Mouse (Mus musculus) embryonic facial prominence, embryonic 13.5 days (tissue): ENCODE data around the gene Asb9. TPM values are rescaled to one million over a fixed set of nuclear protein-coding genes. Genes with fewer than 3 reads are reported as not detected.

ENCODE experiments used
- ATAC-seq: fragments of 200-750 bp; cut with Nextera tagmentation; 2 replicates; pipeline ENCODE4 v1.8.0; 2017; ENCODE audit warnings: low read depth; ENCODE audit not compliant: insufficient number of reproducible peaks, insufficient read depth, low FRiP score, low TSS enrichment
- H3K27ac ChIP-seq: fragments of 300-500 bp; sonication (generic); 2 replicates; pipeline ENCODE4 v1.5.1; 2015; ENCODE audit warnings: moderate library complexity, mild to moderate bottlenecking, inconsistent platforms
- H3K27me3 ChIP-seq: fragments of 300-500 bp; sonication (generic); 2 replicates; pipeline ENCODE4 v1.6.1; 2015; ENCODE audit warnings: mild to moderate bottlenecking, inconsistent platforms
- H3K36me3 ChIP-seq: fragments of 300-500 bp; sonication (generic); 2 replicates; pipeline ENCODE4 v1.6.1; 2015; ENCODE audit warnings: mild to moderate bottlenecking, inconsistent platforms
- H3K4me1 ChIP-seq: fragments of 300-500 bp; sonication (generic); 2 replicates; pipeline ENCODE4 v1.6.1; 2015; ENCODE audit warnings: inconsistent platforms
- H3K4me2 ChIP-seq: fragments of 300-500 bp; sonication (generic); 2 replicates; pipeline ENCODE4 v1.6.1; 2015; ENCODE audit warnings: moderate library complexity, mild to moderate bottlenecking, inconsistent platforms
- H3K4me3 ChIP-seq: fragments of 300-500 bp; sonication (generic); 2 replicates; pipeline ENCODE4 v1.5.1; 2015; ENCODE audit warnings: mild to moderate bottlenecking, inconsistent platforms
- H3K9ac ChIP-seq: fragments of 300-500 bp; sonication (generic); 2 replicates; pipeline ENCODE4 v1.6.1; 2015; ENCODE audit warnings: mild to moderate bottlenecking, inconsistent platforms
- H3K9me3 ChIP-seq: fragments of 300-500 bp; sonication (generic); 2 replicates; pipeline ENCODE4 v1.6.1; 2016; ENCODE audit warnings: inconsistent platforms
- WGBS: fragments of 180-500 bp; shearing (Covaris S2); methylation state at CpG from one replicate; pipeline ENCODE4 v1.1.7; 2015; ENCODE audit warnings: mixed read lengths; 5-methylcytosine and 5-hydroxymethylcytosine counted together
- polyA plus RNA-seq: library from polyadenylated mRNA; unstranded; fragments of >200 nt; fragmentation: Nextera tagmentation; extraction: Ambion mirVana; gene quantifications from 2 replicates; pipeline ENCODE4 v1.2.1, GENCODE M21; 2015

The Asb9 gene
- polyA plus RNA-seq = 1.6 and 2.0 TPM in 2 replicates

DNA sequence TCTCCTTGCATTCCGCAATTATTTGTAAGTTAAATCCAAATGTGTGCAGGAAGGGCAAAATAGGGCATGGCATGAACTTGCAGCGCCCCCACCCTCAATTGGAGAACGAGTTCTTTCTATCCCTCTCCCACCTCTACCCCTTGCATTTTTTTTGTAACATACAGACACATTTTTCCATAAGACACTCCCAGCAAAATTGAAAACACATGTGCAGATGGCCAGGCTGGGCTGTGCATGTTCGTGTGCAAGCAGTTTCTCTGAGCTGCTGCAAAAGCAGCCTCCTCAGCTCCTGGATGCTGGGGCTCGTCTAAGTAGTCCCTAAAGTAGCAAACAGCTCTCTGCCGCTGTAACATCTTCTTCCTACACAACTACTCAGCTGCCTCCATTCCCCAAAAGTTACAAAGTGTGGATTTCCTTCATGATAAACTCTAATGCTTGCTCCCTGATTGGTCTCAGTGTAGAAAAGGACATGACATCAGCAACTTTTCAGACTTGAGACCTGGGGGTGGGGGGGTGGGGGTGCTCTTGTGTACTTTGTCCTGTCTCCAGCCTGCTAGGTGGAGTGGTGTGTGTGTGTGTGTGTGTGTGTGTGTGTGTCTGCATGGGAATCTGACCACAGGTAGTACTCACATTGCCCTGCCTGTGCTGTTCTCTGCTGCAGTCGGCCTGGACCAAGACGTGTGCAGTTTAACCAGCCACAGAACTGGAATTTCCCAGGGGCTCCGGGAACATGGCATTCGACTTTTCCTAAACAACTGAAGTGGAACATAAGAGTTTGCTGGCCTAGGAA, at the start of gene Asb9:
Asb9 (plus strand) TSS at position 619 of the 790 bp plus-strand sequence.
- Histone ChIP-seq H3K36me3 (no peaks in the 10 kb centered on the region), H3K9me3 (no peaks in the 10 kb centered on the region), H3K4me1 (peaks cover 5% of the 10 kb centered on the region; the same call in 1 of the 2 replicates), H3K9ac (no peak within 1 kb of the TSS), H3K27ac (0 out of 2 replicates have a peak within 1 kb of the TSS, but pooled peaks have one; percentile 28), H3K27me3 (peaks cover 37% of the 10 kb centered on the region), H3K4me3 (no peak within 1 kb of the TSS), H3K4me2 (0 out of 2 replicates have a peak within 1 kb of the TSS, but pooled peaks have one; percentile 7)
- ATAC-seq = 0 out of 2 replicates have a peak, but pooled peaks have one; percentile 37
- WGBS = 44% methylated on average over 10 of the region's 10 CpGs

DNA sequence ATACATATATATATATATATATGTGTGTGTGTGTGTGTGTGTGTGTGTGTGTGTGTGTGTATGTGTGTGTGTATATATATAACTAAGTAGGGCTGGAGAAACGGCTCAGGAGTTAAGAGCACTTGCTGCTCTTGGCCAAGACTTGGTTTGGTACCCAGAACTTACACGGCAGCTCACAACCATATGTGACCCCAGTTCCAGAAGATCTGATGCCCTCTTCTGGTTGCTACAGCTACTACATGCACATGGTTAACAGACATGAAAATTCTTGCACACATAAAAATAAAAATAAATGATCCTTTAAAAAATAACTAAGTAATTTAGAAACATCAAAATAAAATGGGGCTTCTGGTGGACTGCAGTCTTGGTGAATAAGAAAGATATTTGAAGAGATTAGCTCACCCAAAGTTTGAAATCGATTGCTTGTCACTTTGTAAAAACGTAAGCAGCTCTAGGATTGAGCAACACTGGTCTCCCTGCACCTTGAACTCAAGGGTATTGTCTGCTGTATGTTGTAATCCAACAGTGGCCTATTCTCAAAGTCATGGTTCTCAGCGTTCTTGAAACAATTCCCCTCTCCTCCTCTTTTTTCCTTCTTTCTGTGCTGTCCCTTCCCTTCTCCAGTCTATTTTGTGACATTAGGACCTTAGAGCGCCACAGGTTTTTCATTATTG, 46.8 kb upstream of the Asb9 start:
- Histone ChIP-seq H3K4me1 (no peaks in the 10 kb centered on the region), H3K4me3 (no peak overlapping the region), H3K9me3 (no peaks in the 10 kb centered on the region), H3K9ac (no peak overlapping the region), H3K27me3 (peaks cover 9% of the 10 kb centered on the region; the same call in 1 of the 2 replicates), H3K27ac (no peak overlapping the region), H3K36me3 (no peaks in the 10 kb centered on the region), H3K4me2 (no peak overlapping the region)
- ATAC-seq = no peak
- 67% methylated on average over 6 of the region's 6 CpGs for WGBS

DNA sequence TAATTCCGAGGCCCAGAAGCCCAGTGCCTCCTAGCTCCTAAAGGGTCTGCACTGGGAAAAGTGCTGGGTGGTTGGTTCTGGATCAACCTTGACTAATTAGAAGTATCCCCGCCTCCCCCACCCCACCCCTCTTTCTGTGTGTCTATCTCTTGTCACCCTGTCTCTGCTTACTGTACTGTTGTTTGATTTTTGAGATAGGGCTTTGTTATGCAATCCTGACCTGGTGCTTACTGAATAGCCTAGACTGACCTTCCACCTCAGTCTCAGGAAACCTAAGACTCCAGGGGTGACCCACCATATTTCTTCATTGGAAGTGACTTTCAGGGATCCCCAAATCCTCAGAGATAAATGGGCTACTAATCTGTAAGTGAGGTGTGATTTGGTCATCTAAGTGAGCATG, 3.9 kb upstream of the Asb9 start:
- H3K9me3 ChIP-seq = no peaks in the 10 kb centered on the region
- peaks cover 26% of the 10 kb centered on the region for H3K27me3 ChIP-seq
- H3K4me3 ChIP-seq = no peak overlapping the region
- peaks cover 5% of the 10 kb centered on the region; the same call in 1 of the 2 replicates for H3K4me1 ChIP-seq
- 60% methylated on average over 2 of the region's 2 CpGs for WGBS
- H3K4me2 ChIP-seq = no peak overlapping the region
- H3K36me3 ChIP-seq = no peaks in the 10 kb centered on the region
- ATAC-seq = no peak
- H3K9ac ChIP-seq = no peak overlapping the region
- no peak overlapping the region for H3K27ac ChIP-seq

DNA sequence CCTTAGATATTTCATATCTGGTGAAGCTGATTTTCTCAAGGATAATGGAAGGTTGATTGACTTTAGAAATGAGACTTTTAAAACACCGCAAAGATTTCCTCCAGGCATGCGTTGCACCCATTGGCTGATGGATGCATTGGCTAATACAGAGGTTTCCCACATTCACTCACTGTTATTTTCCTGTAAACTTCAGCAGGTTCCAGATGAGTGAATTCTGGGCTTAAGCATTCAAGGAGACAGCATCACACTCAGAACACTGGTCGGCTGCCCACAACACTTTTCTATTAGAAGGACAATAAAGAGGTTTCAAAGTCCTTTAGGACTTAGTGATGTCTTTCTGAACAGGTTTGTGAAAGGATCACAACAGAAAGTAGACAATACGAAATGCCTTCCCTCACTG, 941 bp downstream of the Asb9 start:
- Histone ChIP-seq H3K27ac (no peak overlapping the region), H3K4me2 (no peak overlapping the region), H3K4me3 (no peak overlapping the region), H3K27me3 (peaks cover 40% of the 10 kb centered on the region), H3K36me3 (no peaks in the 10 kb centered on the region), H3K9ac (no peak overlapping the region), H3K9me3 (no peaks in the 10 kb centered on the region), H3K4me1 (peaks cover 5% of the 10 kb centered on the region; the same call in 1 of the 2 replicates)
- 80% methylated on average over 4 of the region's 4 CpGs for WGBS
- no peak for ATAC-seq

DNA sequence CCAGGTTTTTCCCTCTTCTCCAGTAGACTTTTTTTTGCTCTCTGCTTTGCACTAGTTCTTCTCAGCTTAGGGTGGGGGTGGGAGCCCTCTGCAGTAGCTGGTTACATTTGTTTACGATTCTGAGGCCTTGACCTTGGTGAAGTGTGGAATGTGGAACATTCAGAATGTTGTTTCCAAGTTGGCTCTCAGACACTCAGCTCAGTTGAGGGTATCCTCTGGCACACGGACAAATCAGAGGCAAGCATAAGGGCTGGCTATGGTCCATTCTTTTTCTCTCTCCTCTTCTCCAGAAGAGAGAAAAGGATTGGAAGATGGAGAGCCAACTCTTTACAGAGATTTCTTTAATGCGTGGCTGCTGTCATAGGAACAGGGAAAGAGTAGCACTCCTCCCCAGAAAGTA, 2.6 kb downstream of the Asb9 start:
- no peak overlapping the region for H3K27ac ChIP-seq
- peaks cover 5% of the 10 kb centered on the region; the same call in 1 of the 2 replicates for H3K4me1 ChIP-seq
- H3K4me2 ChIP-seq = no peak overlapping the region
- H3K9me3 ChIP-seq = no peaks in the 10 kb centered on the region
- ATAC-seq = no peak
- peaks cover 42% of the 10 kb centered on the region for H3K27me3 ChIP-seq
- 53% methylated on average over 3 of the region's 3 CpGs for WGBS
- no peaks in the 10 kb centered on the region for H3K36me3 ChIP-seq
- no peak overlapping the region for H3K4me3 ChIP-seq
- H3K9ac ChIP-seq = no peak overlapping the region

DNA sequence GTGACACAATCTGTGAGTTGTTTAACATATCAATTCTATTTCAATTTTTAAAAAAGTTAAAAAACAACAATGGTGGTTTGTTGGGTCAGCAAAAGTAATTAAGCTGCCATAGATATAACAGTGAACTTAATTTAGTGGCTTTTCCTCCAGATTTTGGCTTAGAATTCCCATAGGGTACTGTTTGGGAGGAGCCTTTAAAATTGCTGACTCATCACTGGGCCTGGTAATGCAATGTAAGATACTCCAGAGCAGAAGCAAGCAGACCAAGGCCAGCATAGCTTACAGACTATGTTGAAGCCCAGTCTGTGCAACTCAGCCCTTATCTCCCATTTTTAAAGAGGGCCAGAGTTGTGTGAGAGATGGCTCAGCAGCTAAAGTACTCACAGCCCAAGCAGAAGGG, 16.0 kb downstream of the Asb9 start:
- H3K9ac ChIP-seq = no peak overlapping the region
- no peak overlapping the region for H3K4me3 ChIP-seq
- H3K9me3 ChIP-seq = no peaks in the 10 kb centered on the region
- no peak for ATAC-seq
- H3K36me3 ChIP-seq = no peaks in the 10 kb centered on the region
- H3K4me1 ChIP-seq = no peaks in the 10 kb centered on the region
- peaks cover 19% of the 10 kb centered on the region for H3K27me3 ChIP-seq
- no peak overlapping the region for H3K4me2 ChIP-seq
- no peak overlapping the region for H3K27ac ChIP-seq

DNA sequence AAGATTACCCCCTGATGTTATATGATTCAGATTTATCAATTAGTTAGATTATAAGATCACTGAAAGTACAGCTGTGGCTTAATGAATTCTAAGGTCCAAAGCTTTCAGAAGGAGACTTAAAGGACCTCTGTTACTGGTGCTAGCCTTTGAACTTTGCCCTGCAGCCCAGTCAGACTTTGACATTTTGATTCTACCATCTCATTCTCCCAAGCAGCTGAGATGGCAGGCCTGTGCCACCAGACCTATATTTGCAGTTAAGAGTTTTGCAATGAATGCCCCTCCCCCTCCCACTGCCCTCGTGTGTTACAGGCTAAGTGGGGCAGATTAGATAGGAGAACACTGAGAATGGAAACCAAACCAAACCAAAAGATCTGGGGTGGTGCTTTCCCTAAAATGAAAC, 20.4 kb downstream of the Asb9 start:
- Histone ChIP-seq H3K4me1 (no peaks in the 10 kb centered on the region), H3K4me3 (no peak overlapping the region), H3K9ac (no peak overlapping the region), H3K9me3 (no peaks in the 10 kb centered on the region), H3K4me2 (no peak overlapping the region), H3K27me3 (peaks cover 33% of the 10 kb centered on the region), H3K27ac (no peak overlapping the region), H3K36me3 (no peaks in the 10 kb centered on the region)
- WGBS = 34% methylated on average over 1 of the region's 1 CpGs
- ATAC-seq = no peak

DNA sequence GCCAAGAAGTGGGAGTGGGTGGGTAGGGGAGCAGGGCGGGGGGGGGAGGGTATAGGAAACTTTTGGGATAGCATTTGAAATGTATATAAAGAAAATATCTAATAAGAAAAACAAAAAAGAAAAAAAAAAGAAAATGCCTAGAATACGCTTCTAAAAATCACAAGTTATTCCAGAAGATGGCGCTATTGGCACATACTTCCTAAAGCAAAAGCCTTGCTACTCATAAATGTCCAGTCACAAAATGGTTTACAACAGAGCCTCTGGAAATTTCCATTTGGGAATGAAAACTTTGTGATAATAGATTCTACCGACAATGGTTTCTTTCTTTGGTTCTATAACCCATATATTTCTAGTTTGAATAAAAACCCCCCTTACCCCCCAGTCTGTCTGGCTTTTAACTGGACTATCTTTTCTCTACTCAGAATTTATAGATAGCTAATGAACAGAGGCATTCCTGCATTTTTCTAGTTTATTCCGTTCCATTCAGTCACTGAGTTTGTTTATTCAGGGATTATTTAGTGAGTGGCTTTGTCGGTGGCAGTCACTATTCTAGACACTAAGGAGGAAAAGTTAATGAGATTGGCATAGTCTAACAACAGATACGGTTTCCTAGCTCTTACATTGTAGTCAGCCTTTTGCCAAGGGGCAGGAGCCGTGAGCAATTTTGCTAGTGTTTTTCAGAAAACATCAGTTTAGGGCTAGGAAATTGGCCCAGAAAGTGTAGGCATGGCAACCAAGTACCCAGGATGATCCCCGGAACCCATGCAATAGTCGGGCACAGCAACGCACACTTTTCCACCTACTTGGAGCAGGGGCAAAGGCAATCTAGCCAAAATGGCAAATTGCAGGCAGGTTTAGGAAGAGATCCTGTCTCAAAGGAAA, 35.5 kb downstream of the Asb9 start:
- no peak overlapping the region for H3K4me3 ChIP-seq
- no peak overlapping the region for H3K27ac ChIP-seq
- no peaks in the 10 kb centered on the region for H3K9me3 ChIP-seq
- H3K4me1 ChIP-seq = no peaks in the 10 kb centered on the region
- ATAC-seq = no peak
- no peaks in the 10 kb centered on the region for H3K36me3 ChIP-seq
- 49% methylated on average over 11 of the region's 11 CpGs for WGBS
- H3K9ac ChIP-seq = no peak overlapping the region
- no peak overlapping the region for H3K4me2 ChIP-seq
- H3K27me3 ChIP-seq = peaks cover 41% of the 10 kb centered on the region

DNA sequence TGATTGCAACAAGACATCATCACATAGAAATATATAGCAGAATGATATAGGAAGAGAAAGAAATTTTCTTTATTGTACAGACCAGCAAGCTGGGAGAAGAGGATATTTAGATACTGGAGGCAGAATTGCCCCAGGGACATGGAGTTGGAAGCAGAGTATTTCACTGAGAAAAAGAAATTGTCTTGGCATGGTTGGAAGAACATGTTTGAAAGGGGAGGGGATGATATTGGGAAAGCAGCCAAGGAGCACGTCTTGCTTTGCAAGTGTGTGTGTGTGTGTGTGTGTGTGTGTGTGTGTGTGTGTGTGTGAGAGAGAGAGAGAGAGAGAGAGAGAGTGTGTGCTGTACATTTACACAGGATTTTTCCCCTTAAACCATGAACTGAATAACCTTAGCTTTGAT, 64.1 kb downstream of the Asb9 start:
- H3K4me3 ChIP-seq = no peak overlapping the region
- WGBS = 33% methylated on average over 1 of the region's 1 CpGs
- H3K4me1 ChIP-seq = no peaks in the 10 kb centered on the region
- no peak overlapping the region for H3K9ac ChIP-seq
- H3K27ac ChIP-seq = no peak overlapping the region
- no peak for ATAC-seq
- H3K36me3 ChIP-seq = no peaks in the 10 kb centered on the region
- no peak overlapping the region for H3K4me2 ChIP-seq
- no peaks in the 10 kb centered on the region for H3K9me3 ChIP-seq
- H3K27me3 ChIP-seq = no peaks in the 10 kb centered on the region; the same call in 1 of the 2 replicates

DNA sequence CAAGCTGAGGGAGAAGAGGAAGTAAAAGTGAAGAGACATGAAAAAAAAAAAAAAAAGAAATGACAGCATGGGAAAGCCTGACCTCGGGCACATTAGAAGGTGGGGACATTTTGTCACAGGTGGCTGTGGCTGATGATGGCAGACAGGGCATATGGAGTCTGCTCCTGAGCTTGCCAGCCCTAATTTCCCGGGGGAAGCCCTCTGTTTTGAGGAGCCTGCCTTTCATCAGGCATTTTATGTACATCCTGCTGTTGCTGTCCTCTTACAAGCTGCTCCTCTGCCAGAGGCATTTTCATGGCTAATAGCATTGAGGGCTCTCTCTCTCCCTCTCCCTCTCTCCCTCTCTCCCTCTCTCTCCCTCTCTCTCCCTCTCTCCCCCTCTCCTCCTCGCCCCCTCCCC, 70.8 kb downstream of the Asb9 start:
- 68% methylated on average over 3 of the region's 3 CpGs for WGBS
- Histone ChIP-seq H3K27ac (no peak overlapping the region), H3K27me3 (peaks cover 4% of the 10 kb centered on the region; the same call in 1 of the 2 replicates), H3K9me3 (no peaks in the 10 kb centered on the region), H3K36me3 (no peaks in the 10 kb centered on the region), H3K9ac (no peak overlapping the region), H3K4me1 (no peaks in the 10 kb centered on the region), H3K4me2 (no peak overlapping the region), H3K4me3 (no peak overlapping the region)
- ATAC-seq = no peak
